Mouse (Mus musculus): ENCODE data around the gene Rftn1.

- no peak for TF ChIP-seq CTCF (IDR thresholded peaks at IDR 0.05; ENCODE audit: borderline replicate concordance, insufficient read depth, low read depth, low read length)
- no peak for TF ChIP-seq POLR2A (IDR thresholded peaks at IDR 0.05; ENCODE audit: borderline replicate concordance, insufficient read depth, low read length)
These were observed 111.7 kb downstream of the Rftn1 start for GRCm38 (mm10) chr17:50078749-50079148.
